Mouse (Mus musculus) small intestine, adult 2 months (tissue): ENCODE data around the gene Anks6.

ENCODE experiments used
- CTCF ChIP-seq: fragments of 200-500 bp; IDR thresholded peaks from 2 replicates; pipeline ENCODE4 v1.5.1; 2012; ENCODE audit warnings: low read depth, mild to moderate bottlenecking, control low read depth, inconsistent platforms, low read length, moderate library complexity, mixed read lengths; ENCODE audit not compliant: insufficient replicate concordance, insufficient read length; ENCODE audit errors: extremely low read depth
- POLR2A ChIP-seq: fragments of 200-500 bp; IDR thresholded peaks from 2 replicates; pipeline ENCODE4 v1.6.1; 2012; ENCODE audit warnings: low read depth, mild to moderate bottlenecking, control low read depth, inconsistent platforms, low read length, moderate library complexity

- TF ChIP-seq CTCF = no peak
- no peak for TF ChIP-seq POLR2A
These were observed 64.3 kb downstream of the Anks6 start for GRCm38 (mm10) chr4:46992827-46993473.
